Mouse (Mus musculus) spleen, adult 12 weeks (tissue): Measurements from ENCODE around the gene Pcmtd2.
A peak's percentile ranks its signal among the peaks of the same experiment; 100 is the strongest.
"Not testable (repeated sequence)": the region's sequence is repeated elsewhere in the genome, so short reads cannot be mapped to it uniquely, and the experiment has no call there.

Experiments
- DNase-seq: peaks from one replicate; pipeline ENCODE4 v3.0.0; 2022; ENCODE audit warnings: low spot score

Pcmtd2 gene

DNA sequence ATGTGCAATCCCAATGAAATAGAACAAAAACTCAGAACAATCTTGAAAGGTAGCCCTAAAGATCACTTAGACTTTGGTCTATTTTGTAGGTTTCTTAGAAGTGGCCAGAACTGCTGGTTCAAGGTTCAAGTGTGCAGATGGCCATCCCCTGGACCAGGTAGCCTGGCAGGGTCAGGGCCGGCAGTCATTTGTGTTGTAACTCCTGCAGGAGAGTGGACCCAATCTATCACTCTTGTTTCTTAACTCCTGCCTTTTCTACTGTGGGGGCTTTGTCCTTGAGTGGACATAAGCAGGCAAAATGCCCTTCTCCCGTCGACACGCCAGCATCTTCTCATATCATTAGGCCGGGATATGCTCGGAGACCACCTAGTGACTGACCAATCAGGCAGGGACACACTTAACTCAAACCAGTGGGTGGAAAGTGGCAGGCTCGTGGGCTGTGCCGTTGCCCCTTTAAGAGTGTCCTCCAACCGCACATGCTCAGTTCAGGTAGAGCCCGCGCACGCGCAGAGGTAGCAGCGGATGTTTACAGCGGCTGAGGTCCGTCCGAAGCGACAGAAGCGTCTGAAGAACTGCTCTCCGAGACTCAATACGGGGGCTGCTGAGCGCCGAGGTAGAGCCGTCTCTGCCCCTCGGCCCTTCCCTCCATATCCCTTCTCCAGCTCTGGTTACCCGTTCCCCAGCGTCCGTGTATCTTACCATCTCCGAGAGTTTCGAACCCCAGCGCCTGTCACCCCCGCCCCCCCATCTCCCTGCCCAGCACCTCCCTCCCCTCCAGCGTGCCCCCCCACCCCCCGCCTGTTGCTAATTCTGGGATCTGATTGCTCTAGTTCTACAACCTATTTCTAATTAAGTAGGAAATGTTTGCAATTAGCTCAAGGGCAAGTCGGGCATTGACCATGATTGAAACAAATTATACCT is at the start of gene Pcmtd2:
Gene Pcmtd2, plus strand, starts transcription at position 483 of the 921 bp plus-strand sequence.
- DNase-seq = peak; percentile 84

DNA sequence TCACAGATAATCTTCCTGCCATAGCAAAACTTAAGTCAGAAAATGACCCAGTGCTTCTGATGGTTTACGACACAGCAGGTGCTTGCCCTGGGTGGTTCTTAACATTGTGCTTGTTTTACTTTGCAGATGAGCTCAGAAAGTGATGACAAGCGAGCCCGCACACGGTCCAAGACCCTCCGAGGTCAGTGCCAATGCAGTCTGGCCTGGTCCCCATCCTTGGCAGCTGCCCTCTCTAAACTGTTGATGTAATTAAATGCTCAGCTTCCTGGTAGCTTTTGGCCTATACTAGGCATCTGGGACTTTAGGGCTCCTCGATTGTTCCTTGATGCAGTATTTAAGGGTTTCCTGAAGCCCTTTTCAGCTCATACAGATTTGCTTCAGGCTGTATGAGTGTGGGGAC is 48.3 kb upstream of the Pcmtd2 start:
- no peak for DNase-seq

DNA sequence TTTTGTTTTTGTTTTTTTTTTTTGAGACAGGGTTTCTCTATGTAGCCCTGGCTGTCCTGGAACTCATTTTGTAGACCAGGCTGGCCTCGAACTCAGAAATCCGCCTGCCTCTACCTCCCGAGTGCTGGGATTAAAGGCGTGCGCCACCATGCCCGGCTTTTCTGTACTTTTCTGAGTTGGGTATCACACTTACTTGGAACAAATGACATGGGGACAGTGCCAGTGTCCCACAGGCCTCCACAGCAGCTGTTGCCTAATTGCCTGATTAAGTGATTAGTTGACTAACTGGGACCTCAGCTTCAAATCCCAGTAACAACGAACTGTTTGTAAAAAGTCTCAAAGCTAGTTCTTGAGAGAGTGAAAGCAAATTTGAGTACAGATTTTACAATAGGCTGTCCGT is 44.5 kb upstream of the Pcmtd2 start:
- not testable (repeated sequence) for DNase-seq

DNA sequence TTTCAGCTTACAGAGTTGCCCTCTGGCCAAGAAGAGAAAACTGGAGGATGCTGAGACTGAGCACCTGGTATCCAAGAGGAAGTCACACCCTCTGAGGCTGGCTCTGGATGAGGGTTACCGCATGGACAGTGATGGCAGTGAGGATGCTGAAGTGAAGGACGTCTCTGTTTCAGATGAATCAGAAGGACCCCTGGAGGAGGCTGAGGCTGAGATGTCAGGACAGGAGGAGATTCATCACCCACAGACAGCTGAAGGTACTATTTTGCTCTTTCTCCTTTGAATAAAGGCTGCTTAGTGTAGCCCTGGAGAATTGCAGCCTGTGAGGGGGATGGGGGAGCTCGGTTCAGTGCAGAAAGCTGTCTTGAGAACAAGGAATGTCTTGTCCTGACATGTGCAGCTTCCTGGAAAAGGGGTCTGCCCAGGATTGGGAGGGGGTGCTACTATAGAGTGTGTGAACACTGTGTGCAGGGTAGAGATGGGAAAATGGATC is 42.0 kb upstream of the Pcmtd2 start:
- DNase-seq = no peak

- DNase-seq = no peak
Measured at GRCm38 (mm10) chr2:181797672-181798071, 40.0 kb upstream of the Pcmtd2 start.

GRCm38 (mm10) chr2:181829032-181829650 is 8.5 kb upstream of the Pcmtd2 start:
- no peak for DNase-seq

GRCm38 (mm10) chr2:181832745-181833144 is 4.9 kb upstream of the Pcmtd2 start:
- DNase-seq = no peak

GRCm38 (mm10) chr2:181838293-181838680 is 633 bp downstream of the Pcmtd2 start:
- DNase-seq = peak; percentile 20

- DNase-seq = no peak
Measured at GRCm38 (mm10) chr2:181845709-181846394, 8.2 kb downstream of the Pcmtd2 start.

DNA sequence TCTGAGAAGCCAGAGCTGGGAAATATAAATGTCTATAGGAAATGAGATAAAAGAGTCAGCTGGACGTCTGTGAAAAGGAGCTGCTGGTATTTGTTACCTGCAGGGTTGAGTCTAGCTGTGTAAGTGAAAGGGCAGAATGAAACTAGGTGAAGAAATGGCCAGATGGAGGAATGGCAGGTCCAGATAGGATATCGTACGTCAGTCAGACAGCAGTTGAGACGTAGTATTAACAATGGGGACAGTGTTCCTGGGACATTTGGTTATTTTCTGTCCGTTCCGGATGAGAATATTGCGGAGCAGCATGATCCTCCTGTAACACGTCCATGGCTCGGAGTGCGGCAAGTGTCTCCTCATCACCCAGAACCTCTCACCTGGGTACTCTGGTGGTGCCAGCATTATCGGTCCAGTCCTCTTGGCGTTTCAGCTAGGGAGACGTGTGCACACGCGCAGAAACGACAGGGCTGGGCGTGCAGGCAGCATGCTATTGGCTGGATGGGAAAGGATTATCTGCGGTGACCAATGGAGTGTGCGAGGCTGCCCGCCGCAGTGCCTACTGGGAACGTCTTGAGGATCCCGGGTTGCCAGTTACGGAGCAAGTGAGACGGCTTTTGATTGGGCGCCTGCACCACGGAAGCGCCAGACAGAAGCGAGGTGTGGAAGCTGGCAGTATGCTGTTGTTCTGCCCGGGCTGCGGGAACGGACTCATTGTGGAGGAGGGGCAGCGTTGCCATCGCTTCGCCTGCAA is 26.3 kb downstream of the Pcmtd2 start, which contains the start of gene Polr3k:
Gene Polr3k, plus strand, starts transcription at position 547 of the 745 bp plus-strand sequence.
- peak; percentile 85 for DNase-seq

- no peak for DNase-seq
Measured at GRCm38 (mm10) chr2:181864536-181864860, 26.8 kb downstream of the Pcmtd2 start.

DNA sequence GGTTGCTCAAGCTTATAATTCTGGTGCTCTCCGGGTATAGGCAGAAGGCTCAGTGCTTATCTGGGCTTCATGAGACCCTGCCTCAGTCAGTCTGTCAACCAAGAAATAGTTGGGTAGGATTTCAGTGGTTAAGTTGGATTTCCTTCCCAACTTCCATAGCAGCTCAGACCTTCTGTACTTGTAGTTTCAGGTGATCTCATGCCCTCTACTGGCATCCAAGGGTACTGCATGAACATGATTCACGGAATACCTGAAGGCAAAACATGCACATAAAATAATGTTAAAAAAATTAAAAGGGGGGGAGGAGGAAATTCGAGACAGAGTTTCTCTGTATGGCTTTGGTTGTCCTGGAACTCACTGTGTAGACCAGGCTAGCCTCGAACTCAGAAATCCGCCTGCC is 29.3 kb downstream of the Pcmtd2 start:
- peak; percentile 58 for DNase-seq

- DNase-seq = no peak
Measured at GRCm38 (mm10) chr2:181871039-181871438, 33.4 kb downstream of the Pcmtd2 start.

DNA sequence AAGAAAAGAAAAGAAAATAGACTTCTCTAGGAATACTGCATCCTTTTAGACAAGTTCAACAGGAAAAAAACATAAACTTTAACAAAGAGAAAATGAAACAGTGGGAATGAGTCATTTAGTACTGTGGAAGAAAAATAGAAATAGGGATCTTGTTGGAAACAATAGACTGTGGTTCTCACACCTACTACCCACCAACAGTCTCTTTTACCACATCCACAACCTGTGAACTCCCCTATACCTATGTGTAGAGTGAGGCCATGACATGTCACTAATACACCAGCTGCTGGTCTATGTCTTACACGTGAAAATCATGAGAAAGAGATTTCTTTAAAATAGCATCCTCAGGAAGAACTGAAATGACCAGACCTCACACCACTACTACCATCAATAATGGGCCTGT is 41.2 kb downstream of the Pcmtd2 start:
- no peak for DNase-seq

DNA sequence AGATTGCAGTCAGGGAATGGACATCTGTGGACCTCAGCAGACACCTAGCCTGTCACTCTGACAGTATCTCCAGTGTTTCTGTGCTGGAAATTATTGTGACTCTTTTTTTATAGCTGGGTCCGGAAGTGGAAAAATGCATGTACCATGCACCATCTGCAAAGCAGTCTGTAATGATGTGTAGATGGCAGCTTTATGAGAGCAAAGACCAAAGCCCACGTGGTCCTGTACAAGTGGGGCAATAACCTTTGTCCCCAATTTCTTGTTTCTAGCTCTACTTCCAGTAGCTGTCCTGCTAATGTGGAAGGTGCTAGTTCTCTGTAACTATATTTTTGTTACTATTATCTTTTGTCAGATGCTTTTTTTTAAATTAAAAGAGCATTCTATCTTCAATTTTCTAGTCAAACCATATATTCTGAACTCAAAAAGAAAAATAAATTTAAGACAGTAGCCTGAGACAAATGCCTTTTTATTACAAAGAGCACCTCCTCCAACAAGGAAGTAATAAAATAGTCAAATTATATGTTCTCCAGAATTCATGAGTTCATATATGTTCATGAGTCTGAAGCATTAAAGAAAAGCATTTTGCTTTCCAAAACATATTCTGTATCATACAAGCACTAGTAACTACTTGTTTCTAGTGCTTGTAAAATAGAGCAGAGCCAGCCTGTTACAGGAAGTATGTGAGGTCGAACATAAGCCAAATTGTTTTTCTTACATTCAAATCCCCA is 45.5 kb downstream of the Pcmtd2 start:
- DNase-seq = no peak
